Mouse (Mus musculus) layer of hippocampus, postnatal 25 days (tissue): ENCODE measurements at regions not wholly inside any gene's neighbourhood (a gene's known extent, or its start where the extent isn't known, plus 50 kb on each side); places are given as distances from the start of the nearest gene placed in this dataset.

Source experiments
- DNase-seq, 2 experiments: peaks; one replicate each; pipeline ENCODE4 v3.0.0; 2022; ENCODE audit warnings: mixed read lengths in 2 of 2, low spot score in 1 of 2; ENCODE audit errors: extremely low spot score in 1 of 2

DNA sequence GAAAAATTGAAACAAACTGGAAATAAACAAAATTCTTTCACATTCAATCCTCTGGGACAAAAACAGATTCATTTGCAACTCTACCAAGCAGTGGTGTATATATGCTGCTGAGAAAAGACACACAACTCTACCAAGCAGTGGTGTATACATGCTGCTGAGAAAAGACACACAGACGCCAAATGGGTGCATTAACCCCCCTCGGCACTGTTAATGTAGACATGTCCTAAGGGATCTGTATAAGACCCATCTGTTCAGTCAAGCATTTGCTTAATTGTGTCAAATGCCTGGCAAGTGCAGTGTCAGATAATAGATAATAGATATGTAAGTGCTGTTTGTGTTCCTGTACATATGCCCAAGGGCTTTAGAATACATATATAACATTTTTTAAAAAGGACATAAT is 1035.2 kb upstream of the B3galt2 start:
- DNase-seq: no peak

DNA sequence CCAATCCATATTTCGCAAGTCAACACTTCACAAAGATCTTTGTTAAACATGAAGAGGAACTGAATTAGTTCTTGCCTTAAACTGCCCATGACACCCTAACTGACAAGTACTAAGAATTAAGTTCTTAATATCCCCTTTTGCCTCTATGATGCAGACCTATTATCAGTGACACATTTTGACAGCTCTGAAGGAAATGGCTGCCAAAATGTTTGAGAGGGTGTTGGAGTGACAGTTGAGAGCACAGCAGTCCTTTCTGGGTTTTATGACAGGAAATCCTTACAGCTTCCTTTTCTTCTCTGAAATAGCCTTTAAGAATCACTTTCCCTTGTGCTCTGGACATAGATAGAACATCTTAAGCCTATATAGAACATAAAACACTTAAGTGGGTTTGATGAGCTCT is 1034.4 kb upstream of the B3galt2 start:
- no peak for DNase-seq

DNA sequence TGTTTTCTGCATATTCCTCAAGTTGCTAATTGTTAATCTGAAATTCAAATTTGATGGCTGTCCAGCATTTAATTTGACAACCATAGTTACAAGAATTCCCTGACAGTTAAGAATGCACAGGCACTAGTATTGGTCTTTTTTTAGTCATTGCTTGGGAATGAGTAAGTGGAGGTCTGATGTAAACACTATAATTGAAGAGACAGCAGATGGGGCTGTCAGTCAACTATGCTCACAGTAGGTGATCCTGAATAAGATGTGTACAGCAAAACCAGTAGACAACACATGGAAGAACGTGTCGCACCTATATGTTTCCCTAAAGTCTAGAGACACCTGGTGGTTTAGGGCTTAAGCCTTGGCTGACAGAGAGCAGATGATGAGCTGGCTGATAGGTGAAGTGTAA is 1019.0 kb upstream of the B3galt2 start:
- DNase-seq: no peak

DNA sequence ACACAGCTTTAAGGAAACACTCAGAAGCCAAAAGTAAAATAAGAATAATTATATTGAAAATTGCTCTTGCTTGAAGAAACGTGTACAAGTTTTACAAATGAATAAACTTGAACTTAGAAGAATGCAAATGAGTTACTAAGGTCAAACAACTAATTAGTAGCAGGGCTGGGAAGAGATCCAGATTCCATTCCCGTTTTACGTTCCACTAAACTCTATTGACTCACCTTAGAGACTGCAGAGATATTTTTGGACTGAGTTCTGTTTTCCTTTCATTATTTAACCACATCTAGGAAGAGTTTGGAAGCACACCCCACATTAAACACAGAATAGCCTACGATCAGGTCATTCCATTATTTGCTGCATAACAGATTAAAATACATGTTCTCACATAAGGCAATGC is 1016.2 kb upstream of the B3galt2 start:
- no peak for DNase-seq

DNA sequence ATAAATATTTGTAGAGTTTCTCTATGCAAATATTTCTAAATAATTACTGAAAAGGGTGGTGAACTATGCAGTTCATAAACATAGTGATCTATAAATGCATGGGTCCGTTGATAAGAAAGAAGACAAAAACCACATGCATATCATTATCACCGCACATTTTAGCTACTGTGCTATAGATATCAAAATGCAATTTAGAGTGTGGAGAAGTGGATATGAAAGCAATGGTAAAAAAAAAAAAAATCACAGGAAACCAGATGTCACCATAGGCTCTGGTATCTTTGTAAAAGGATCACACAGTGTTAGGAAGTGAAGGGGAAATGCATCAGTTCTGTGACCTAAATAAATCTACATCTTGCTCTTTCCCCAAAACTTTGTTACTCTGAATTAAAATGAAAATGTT is 985.2 kb upstream of the B3galt2 start:
- DNase-seq: no peak

DNA sequence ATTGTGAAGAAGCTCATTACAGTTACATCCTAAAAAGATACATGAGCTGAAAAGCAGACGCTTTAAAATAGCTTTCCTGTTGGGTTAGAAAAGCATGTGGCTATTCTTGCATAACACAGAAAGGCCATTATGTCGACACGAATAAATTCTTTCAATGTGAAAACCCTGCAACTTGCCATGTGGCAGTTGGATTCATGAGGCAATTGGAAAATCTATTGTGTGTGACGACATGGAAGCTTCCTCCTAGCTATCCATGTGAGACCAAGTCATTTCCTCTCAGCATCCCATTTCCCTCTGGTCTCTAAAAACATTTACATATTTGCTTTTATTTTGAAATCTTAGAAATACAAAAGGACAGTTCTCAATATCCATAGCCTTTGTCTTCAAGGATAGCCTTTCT is 975.2 kb upstream of the B3galt2 start:
- no peak for DNase-seq

DNA sequence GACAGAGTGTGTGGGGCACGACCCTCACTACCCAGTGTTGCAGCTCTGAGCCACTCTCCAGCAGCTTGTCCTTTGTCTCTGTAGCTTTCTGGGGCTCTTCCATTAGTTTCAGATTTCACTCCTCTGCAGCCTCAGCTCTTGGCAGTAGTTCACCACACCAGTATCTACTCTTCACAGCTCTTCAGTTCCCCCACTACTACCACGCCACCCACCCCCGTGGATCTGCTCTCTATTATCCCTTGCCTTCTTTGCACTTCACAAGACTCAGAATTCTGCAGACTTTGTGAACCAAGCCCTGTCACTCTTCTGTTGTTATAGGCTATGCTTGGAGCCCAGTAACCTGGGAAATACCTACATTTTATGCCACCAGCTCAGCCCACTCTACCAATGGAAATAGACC is 960.5 kb upstream of the B3galt2 start:
- DNase-seq: no peak

DNA sequence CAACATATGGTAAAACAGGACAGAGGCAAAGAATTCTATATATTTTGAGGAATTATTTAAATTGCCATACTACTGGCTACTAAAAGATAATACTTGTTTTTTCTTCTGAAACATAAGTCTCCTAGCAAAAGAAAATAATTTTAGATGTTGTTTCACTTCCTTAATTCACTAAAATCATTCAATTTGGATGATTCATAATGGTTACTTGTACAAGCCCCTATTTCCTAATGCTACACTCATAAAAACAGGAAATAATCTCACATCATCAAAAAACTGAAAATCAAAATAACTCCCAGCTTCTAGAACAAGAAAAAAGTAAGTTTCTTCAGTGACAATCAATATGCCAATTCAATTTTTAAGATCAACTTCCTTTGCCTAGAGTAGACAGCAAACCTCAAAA is 951.6 kb upstream of the B3galt2 start:
- no peak for DNase-seq

DNA sequence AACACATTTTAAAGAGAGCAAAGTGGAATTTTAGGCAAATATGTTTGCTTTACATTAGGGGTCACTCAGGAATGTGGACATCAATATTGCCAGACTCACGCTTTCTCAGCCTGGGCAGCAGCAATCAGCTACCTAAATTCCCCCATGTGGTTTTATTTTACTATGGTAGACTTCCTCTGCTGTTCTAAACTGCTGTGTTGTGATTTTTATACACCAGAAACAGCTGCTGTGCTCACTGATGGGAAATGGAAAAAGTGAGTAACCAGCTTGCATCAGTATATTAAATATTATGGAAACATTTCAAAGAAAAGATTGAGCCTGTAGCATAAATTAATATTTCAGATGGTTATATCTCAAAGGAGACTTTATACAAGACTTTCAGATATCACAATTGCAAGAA is 945.3 kb upstream of the B3galt2 start:
- DNase-seq: no peak

DNA sequence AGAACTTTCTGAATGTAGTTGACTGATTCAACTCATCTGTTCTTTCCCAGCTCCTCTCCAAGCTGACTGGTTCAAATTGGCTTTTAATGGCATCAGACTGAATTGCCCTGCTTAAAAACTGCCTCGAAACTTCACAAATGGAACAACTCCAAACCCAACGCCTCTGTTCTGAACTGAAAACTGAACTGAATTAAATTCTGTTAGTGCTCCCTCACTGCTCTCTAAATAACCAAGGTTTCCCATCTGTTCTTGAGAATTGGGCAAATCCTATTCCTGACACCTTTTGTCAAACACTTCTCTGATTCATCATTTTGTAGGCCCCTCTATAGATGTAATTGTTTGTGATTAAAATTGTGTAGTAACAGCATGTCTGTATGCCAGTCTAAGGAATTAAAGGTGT is 932.2 kb upstream of the B3galt2 start:
- no peak for DNase-seq

DNA sequence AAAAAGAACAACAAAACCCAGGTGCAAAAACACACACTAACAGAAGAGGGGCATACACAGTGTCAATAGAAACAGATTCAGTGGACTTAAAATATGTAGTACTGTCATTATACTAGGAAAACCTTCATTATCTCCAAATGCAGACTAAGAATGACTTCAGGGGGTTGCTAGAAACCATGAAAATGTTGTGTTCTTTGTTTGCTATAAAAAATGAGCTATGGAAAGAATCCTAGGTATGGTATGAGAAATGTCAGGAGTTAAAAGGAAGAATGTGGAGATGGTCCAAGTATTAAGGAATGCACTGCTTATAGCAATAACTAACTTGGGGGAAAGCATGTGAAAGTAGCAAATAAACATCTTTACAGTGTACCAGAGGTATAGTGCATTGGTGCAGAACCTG is 910.2 kb upstream of the B3galt2 start:
- no peak for DNase-seq

DNA sequence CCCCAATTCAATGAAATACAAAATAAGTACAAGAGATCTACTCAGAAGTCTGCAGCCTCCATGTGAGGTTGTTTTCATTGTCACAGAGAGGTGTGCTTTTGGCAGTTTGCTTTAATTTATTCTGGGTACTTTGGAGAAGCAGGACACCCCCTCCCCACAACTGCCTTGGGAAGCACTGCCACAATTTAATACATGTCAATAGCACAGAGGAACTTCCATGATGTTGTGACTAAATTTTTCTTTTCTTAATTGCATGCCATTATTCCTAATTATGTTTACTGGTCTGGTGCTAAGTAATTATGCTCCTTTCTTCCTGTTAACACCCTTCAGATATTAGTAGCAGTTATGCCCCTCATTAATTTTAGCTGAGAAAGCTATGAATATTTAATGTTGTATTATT is 906.4 kb upstream of the B3galt2 start:
- DNase-seq: no peak

DNA sequence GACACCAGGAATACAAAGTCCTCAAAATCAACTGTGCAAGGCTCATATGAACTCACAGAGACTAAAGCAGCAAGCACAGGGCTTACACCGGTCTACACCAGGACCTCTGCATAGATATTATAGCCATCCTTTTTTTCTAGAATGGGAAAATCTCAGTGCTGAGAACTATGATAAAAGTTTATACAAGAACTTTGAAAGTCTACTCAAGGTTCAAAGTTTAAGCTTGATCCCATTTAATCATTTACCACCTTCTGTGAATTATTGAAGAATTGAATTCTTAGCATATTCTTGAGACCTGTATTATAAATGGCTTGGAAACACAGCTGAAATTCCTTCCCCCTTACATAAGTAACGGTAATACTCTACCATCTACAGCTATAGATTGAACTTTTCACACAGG is 902.1 kb upstream of the B3galt2 start:
- DNase-seq: no peak

DNA sequence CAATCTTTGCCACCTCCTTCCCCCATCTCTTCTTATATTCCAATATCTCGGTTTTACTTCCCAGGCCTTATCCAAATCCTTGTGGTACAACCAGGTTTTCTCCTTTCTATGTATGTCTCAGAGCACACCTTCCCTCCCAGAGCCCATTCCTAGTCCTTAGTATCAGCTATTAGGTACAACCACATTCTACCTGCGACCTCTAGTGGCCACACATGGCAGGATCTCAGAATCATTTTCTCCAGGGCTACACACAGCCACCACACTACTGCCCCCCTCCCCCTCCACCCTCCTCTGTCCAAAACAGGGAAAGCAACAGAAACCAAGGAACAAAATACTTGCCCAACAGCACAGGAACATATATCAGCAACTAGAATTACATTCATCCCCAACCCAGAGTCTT is 898.2 kb upstream of the B3galt2 start:
- DNase-seq: peak in 1 of 2 experiments; percentile 23

DNA sequence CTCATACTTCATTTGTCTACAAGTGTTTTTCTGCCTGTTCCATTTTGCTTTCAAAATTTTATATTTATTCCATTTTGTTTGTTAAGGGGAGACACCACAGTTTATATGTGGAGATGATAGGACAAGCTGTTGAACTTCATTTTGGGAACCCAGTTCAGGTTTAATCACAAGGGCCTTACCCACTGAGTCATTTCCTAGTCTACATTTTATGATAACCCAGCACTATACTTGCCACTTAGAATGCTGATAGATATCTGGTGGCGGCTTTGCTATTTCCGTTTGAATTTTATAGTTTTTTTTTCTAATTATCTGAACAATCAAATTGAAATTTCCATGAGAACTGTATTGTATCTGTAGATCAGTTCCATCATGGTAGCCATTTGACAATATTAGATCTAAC is 869.5 kb upstream of the B3galt2 start:
- no peak for DNase-seq
